Mouse (Mus musculus): ENCODE measurements around the gene Fam3b. TPM values are rescaled to one million over a fixed set of nuclear protein-coding genes. Genes with fewer than 3 reads are reported as not detected.

Gene Fam3b
- not detected in 2 replicates for polyA plus RNA-seq (2012; rRNA removed)

DNA sequence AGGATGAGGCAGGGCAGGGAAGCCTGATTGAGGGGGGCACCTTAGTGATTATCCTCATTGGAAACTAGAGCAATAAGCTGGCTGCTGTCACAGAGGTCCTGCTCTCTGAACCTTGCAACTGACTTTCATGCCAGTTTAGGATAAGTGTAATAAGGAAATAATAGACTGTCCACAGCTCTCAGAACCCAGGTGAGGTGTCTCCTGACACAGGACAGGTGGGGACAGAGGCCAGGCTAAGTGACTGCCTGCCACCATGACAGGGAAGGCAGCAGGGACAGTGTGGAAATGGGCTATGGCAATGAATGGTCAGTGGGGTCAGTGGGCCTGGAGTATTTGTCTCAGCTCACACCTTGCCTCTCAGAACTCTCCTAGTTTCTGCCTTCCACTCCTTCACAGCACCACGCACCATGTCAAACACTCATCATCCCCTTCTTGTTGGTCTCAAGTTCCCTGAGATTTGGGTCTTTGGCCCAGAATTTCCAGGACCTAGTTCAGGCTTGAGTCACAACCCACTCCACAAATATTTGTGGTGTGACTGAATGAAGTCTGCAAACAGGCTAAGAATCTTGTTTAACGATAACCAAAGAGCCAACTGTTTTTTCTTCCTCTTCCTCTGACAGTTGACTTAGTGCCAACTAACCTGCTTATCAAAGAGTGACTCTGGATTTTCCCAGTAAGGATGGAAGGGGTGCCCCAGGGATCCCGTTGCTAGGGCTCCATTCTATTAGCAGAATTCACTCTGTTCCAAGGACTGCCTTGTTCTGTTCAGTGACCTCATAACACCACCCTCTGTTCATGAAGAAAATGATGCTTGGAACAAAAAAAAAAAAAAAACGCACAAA is at the start of gene Fam3b:
Fam3b (minus strand) TSS at position 718 of the 842 bp plus-strand sequence.

DNA sequence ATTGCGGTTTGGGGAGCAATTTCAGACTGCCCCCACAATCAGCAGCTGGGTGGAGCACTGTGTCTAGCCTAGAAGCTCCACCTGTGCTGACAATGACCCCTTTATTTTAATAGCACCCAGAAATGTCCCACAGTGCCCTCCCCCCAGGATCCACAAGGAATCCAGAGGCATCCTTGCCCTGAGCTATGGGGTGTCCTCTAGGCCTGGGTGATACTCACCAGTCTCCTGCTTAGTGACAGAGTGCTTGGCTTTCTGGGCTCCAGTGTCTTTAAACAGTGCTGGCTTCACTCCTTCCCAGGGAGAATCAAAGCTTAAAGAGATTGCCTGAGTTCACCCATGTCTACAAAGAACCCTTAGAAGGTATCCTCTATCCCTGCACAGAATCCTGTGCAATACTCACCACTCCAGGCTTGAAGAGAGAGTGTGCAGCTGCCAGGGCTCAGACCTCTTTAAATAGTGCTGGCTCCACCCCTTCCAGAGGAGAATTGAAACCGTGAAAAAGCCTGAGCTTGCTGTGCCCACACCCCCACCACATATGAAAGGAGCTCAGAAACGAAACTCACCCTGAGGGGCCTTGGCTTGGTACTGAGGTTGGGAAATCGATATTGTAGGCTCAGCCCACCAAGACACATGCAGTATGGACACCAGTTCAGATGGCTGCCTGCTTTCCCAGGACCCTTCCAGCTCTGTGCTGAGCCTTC is 52.0 kb downstream of the Fam3b start, which contains the start of gene Mx1:
Mx1 (minus strand) TSS at position 427 of the 701 bp plus-strand sequence.

Other genes with a start within 250 kb of the Fam3b start
- gene Bace2, start 158.1 kb downstream of the Fam3b start, polyA plus RNA-seq (2012; rRNA removed): 1.2 TPM in 2 replicates
- gene Mx1, start 51.9 kb downstream of the Fam3b start, polyA plus RNA-seq (2012; rRNA removed): 0.30 and 0.68 TPM in 2 replicates
- 0.59 and 0.94 TPM in 2 replicates for gene Tmprss2, start 96.4 kb upstream of the Fam3b start, polyA plus RNA-seq (2012; rRNA removed)
- gene Ripk4, start 249.0 kb upstream of the Fam3b start, polyA plus RNA-seq (2012; rRNA removed): 0.67 and 1.1 TPM in 2 replicates